Mouse (Mus musculus) kidney, adult 2 months (tissue): ENCODE data around the gene Csrp1. TPM values are rescaled to one million over a fixed set of nuclear protein-coding genes. Genes with fewer than 3 reads are reported as not detected.

Experiments
- DNase-seq: peaks from one replicate; pipeline ENCODE4 v3.0.0; 2021
- H3K27ac ChIP-seq: fragments of 200-500 bp; 2 replicates; pipeline ENCODE4 v1.5.1; 2012; ENCODE audit warnings: low read depth, low read length, control low read depth, inconsistent platforms; ENCODE audit not compliant: insufficient read depth
- H3K27me3 ChIP-seq: fragments of 200-500 bp; replicated peaks from 2 replicates; pipeline ENCODE4 v1.6.1; 2012; ENCODE audit warnings: mild to moderate bottlenecking, moderate library complexity, low read length, inconsistent platforms; ENCODE audit not compliant: control insufficient read depth, insufficient read depth
- H3K36me3 ChIP-seq: fragments of 200-500 bp; 2 replicates; pipeline ENCODE4 v1.6.1; 2012; ENCODE audit warnings: mild to moderate bottlenecking, moderate library complexity, low read length, inconsistent platforms; ENCODE audit not compliant: control insufficient read depth, insufficient read depth
- H3K4me1 ChIP-seq: fragments of 200-500 bp; 2 replicates; pipeline ENCODE4 v1.6.1; 2011; ENCODE audit warnings: low read length; ENCODE audit not compliant: control insufficient read depth, insufficient read depth
- H3K4me3 ChIP-seq: fragments of 200-500 bp; 2 replicates; pipeline ENCODE4 v1.5.1; 2011; ENCODE audit warnings: mild to moderate bottlenecking, low read depth, low read length, control low read depth; ENCODE audit not compliant: insufficient read depth
- CTCF ChIP-seq: fragments of 200-500 bp; conservative IDR thresholded peaks from 2 replicates; pipeline ENCODE4 v1.5.1; 2011; ENCODE audit warnings: low read depth, mild to moderate bottlenecking, control low read depth, low read length, moderate library complexity, mixed read lengths; ENCODE audit not compliant: insufficient read depth, insufficient read length
- POLR2A ChIP-seq: fragments of 200-500 bp; IDR thresholded peaks from one replicate; pipeline ENCODE4 v1.6.1; 2011; ENCODE audit warnings: low read depth, low read length, control low read depth
- WGBS: fragments of 180-500 bp; shearing (Covaris S2); methylation state at CpG from one replicate; pipeline ENCODE4 v1.1.7; 2018; 5-methylcytosine and 5-hydroxymethylcytosine counted together
- polyA plus RNA-seq: library from polyadenylated mRNA; depleted of rRNA; stranded (reverse); fragments of >200 nt; gene quantifications from 2 replicates; pipeline ENCODE4 v1.2.3, GENCODE M21; 2012

The Csrp1 gene
- polyA plus RNA-seq, 1 experiment: 122 TPM

GRCm38 (mm10) chr1:135731393-135731792 lies 11.5 kb downstream of the Csrp1 start:
- Histone ChIP-seq H3K27me3 (no peaks in the 10 kb centered on the region), H3K4me1 (peaks cover 14% of the 10 kb centered on the region), H3K4me3 (0 out of 2 replicates have a peak overlapping the region, but pooled peaks have one; percentile 5), H3K36me3 (no peaks in the 10 kb centered on the region), H3K27ac (peak overlapping the region; percentile 60)
- WGBS: 65% methylated on average over 7 of the region's 7 CpGs
- TF ChIP-seq CTCF (no peak), POLR2A (no peak)
- no peak for DNase-seq

DNA sequence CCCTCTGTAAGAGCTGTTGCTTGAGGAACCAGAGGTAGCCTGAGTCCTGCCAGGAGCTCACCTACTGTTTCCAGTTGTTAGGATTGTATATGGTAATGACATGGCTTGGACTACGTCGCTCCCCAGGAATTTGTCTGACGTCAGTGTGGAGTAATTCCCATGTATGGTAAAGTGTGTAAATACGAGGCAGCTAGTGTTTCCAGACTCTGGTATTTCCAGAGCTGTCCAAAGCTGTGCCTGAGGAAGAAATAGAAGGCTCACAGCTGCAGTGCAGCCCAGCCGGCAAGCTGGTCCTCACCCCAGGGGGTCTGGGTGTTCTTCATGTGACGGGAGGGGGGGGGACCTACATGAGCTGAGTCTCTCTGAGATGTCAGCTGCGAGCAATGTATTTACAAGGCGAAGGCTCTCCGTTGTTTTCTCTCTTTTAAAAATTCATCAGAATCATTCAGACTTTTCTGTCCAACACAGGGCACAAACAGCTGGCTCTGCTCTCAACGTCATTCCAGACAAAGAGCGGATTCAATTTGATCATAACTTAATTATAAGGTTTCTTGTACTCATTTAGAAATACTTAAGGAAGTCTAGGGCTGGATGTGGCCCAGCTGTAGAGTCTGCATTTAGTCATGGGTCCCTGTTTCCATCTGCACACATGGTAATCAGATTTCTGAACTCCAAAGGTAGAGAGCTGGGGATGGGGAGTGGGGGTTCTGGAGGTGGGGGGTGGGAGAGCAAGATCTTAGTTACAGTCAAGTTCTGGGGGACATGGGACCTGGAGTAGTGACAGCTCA lies 12.2 kb downstream of the Csrp1 start:
- DNase-seq: peak; percentile 64
- H3K27ac ChIP-seq: peak overlapping the region; percentile 60

GRCm38 (mm10) chr1:135734225-135734937 lies 14.5 kb downstream of the Csrp1 start:
- Histone ChIP-seq H3K27ac (peak overlapping the region; percentile 26), H3K4me3 (no peak overlapping the region), H3K36me3 (no peaks in the 10 kb centered on the region), H3K27me3 (no peaks in the 10 kb centered on the region), H3K4me1 (peaks cover 14% of the 10 kb centered on the region)
- 44% methylated on average over 6 of the region's 7 CpGs for WGBS
- DNase-seq: peak; percentile 58
- no peak for TF ChIP-seq POLR2A
- TF ChIP-seq CTCF: no peak

More for the DNA sequence above, 12.2 kb downstream of the Csrp1 start:
- Histone ChIP-seq H3K27me3 (no peaks in the 10 kb centered on the region), H3K36me3 (no peaks in the 10 kb centered on the region), H3K4me3 (no peak overlapping the region), H3K4me1 (peaks cover 14% of the 10 kb centered on the region)
- TF ChIP-seq CTCF (no peak), POLR2A (no peak)
- 35% methylated on average over 11 of the region's 11 CpGs for WGBS

DNA sequence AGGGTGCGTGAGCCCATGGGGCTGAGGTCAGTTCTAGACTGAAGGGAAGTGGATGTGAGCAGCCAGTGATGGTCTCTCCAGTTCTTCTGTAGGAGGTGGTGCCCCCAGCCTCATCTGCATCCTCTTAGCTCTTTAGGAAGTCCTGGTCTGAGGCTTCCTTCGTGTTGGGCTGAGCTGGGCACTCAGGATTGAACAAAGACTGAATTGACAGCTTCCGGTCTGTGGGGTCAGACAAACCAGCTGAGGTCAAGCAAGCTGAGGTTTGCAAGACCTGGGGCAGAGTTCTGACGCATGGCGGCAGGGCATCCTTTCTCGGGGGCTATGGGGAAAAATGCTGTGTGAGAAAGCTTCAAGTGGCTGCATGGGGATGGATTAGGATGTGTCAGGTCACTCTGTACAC lies 15.6 kb downstream of the Csrp1 start:
- WGBS: 49% methylated on average over 6 of the region's 6 CpGs
- DNase-seq: no peak
- Histone ChIP-seq H3K36me3 (no peaks in the 10 kb centered on the region), H3K27ac (no peak overlapping the region), H3K27me3 (no peaks in the 10 kb centered on the region), H3K4me3 (no peak overlapping the region), H3K4me1 (peaks cover 14% of the 10 kb centered on the region)
- TF ChIP-seq CTCF: no peak

DNA sequence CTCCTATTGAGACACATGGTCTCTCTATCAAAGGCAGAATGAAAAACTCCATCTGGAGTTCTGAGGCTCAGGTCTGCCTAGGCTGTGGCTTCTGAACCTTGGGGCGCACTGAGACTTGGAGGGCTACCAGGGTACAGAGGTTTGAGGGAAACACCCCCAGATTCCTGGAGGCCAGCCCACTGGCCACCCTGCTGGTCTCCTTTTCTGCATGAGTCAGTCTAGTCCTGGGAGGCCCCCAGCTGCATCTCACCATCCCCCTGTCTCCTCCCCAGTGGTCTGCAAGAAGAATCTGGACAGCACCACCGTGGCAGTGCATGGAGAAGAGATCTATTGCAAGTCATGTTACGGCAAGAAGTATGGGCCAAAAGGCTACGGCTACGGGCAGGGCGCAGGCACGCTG lies 25.1 kb downstream of the Csrp1 start:
- whole genome bisulfite sequencing: 77% methylated on average over 7 of the region's 7 CpGs
- TF ChIP-seq CTCF (no peak), POLR2A (no peak)
- Histone ChIP-seq H3K4me3 (no peak overlapping the region), H3K36me3 (no peaks in the 10 kb centered on the region), H3K27ac (no peak overlapping the region), H3K4me1 (no peaks in the 10 kb centered on the region), H3K27me3 (no peaks in the 10 kb centered on the region)
- DNase-seq: no peak

DNA sequence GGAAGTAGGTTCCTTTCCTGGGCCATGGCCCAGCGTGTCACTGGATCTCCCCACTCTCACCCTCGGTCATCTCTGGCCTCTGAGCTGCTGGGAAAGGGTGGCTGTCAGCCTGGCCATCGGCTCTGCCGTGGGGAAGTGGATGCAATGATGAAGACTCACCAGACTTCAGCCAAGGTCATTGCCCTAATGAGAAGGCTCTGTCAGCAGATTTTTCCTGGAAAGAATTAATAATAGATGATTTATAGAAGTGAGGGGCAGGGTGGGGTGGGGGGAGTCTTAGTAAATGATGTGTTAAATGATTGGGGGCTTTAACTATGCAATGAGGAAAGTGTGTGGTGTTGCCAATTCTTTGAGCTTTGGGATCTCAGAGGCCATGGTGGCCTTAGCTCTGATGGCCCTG lies 26.4 kb downstream of the Csrp1 start:
- Histone ChIP-seq H3K36me3 (no peaks in the 10 kb centered on the region), H3K4me1 (no peaks in the 10 kb centered on the region), H3K27ac (no peak overlapping the region), H3K4me3 (no peak overlapping the region), H3K27me3 (no peaks in the 10 kb centered on the region)
- TF ChIP-seq POLR2A (no peak), CTCF (no peak)
- 53% methylated on average over 4 of the region's 4 CpGs for WGBS
- no peak for DNase-seq

GRCm38 (mm10) chr1:135752737-135753348 lies 33.0 kb downstream of the Csrp1 start:
- peak; percentile 92 for TF ChIP-seq CTCF
- TF ChIP-seq POLR2A: no peak
- H3K27me3 ChIP-seq: no peaks in the 10 kb centered on the region
- no peaks in the 10 kb centered on the region for H3K36me3 ChIP-seq
- H3K4me3 ChIP-seq: no peak overlapping the region
- peak overlapping the region; percentile 8; the same call in 1 of the 2 replicates for H3K27ac ChIP-seq
- 12% methylated on average over 10 of the region's 10 CpGs for WGBS
- no peaks in the 10 kb centered on the region for H3K4me1 ChIP-seq
- DNase-seq: peak; percentile 96
